Mouse (Mus musculus): ENCODE results near the gene Ntm.

- TF ChIP-seq POLR2A (IDR thresholded peaks at IDR 0.05; ENCODE audit: borderline replicate concordance, control insufficient read depth, low read depth, low read length) (no peak), CTCF (IDR thresholded peaks at IDR 0.05; ENCODE audit: control insufficient read depth, insufficient read depth, low read length) (peak; percentile 65)
Observed at GRCm38 (mm10) chr9:29642997-29643657, 319.8 kb downstream of the Ntm start.

Measured in bone marrow, adult 2 months (tissue).